Mouse (Mus musculus) kidney, postnatal 14 days (tissue): ENCODE data around the gene Arhgdib.

Experiments used
- DNase-seq: peaks from one replicate; pipeline ENCODE4 v3.0.0; 2022; ENCODE audit warnings: mixed read lengths

Arhgdib gene

DNA sequence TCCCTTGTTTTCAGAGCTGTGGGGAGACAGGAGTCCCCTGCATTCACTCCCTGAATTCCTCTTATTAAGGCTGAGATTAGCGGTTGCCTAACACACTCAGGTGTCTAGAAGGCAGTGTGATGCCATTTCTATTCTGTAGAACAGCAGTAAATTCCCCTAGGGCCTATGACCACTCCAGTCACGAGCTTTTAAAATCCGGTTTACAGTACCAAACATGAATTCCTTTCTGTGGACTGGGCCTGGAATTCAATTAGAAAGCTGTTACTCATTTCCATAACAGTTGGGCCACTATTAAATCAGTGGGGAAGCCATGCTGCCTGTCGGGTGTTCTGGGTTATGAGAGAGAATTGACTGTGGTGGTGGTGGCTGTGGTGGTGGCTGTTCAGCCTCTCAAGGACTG lies 6.0 kb upstream of the Arhgdib start:
- no peak for DNase-seq

DNA sequence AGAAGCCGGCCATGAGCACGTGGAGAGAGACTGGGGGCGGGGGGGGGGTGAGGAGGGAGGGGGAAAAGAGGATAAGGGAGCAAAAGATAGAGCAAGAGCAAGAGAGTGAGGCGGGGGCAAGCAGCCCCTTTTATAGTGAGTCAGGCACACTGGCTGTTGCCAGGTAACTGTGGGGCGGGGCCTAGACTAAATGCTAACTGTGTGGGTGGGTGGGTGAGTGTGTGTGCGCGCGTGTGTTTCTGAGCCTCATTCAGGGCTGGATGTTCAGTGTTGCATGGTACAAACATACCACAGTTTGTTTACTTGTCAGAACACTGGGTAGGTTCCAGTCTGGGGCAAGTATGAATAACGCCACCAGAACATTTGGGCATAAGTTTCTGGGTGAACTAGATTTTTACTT lies 5.2 kb upstream of the Arhgdib start:
- no peak for DNase-seq

DNA sequence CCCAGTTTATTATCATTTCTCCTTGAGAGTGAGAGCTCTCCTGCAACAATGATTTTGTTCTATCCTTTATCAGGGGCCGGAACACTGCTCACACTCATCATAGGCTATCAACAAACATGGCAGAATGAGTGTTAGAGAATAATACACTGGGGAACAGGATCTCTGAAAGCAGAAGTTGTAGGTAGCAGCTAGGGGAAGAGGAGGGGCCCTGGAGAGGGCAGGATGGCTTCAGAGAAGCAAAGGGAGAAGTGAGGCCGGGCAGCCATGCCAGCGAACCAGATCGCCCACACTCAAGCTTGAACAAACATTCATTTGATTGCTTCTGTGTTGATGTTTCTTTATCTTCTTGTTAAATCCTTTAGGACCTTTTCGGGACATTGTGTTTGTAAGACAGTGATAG lies 4.5 kb upstream of the Arhgdib start:
- no peak for DNase-seq

DNA sequence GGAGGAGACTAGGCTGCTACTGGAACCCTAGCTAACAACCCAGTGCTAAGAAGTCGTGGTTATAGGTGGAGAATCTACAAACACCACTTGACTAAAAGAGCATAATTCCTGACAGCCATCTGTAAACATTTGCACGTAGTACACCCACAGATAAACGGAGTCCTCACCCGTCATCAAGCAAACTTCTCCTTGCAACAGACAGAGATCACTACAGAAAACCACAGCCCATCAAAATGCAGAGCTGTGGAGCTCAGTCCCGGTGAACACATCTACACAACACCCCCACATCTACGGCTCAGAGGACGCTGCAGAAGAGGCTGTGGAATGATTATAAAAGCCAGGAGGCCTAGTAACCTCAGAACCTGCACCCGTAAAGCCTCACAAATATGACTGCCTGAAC lies 2.8 kb upstream of the Arhgdib start:
- DNase-seq = no peak

DNA sequence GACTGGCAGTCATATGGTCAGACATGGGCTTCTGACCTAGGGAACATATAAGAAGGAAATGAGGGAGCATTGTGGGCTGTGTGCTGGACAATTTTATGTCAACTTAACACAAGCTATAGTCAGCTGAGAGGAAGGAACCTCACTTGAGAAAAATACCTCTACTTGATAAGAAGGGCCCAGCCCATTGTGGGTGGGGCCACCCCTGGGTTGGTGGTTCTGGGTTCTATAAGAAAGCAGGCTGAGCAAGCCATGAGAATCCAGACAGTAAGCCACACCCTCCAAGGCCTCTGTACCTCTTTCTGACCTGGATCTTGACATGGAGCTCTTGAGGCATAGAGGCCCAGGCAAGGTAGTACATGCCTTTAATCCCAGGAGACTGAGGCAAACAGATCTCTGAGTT lies 1.7 kb upstream of the Arhgdib start:
- no peak for DNase-seq

DNA sequence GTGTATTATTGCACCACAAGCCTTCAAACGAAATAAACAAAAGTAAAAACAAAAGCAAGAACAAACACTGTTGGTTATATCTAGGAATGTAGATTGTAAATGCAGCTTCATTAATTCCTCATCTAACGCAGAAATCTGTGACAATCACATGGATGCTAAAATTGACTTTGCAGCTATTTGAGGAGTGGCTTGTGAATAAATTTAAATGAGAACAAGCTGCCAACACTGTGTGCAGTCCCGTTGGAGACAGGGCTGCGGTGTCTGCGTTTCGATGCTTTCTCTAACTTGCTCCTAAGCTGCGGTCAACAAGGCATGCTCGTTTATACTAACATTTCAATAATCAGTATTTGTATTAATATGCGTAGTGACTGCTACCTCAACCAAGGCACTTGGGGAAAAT lies 581 bp upstream of the Arhgdib start:
- DNase-seq = no peak

DNA sequence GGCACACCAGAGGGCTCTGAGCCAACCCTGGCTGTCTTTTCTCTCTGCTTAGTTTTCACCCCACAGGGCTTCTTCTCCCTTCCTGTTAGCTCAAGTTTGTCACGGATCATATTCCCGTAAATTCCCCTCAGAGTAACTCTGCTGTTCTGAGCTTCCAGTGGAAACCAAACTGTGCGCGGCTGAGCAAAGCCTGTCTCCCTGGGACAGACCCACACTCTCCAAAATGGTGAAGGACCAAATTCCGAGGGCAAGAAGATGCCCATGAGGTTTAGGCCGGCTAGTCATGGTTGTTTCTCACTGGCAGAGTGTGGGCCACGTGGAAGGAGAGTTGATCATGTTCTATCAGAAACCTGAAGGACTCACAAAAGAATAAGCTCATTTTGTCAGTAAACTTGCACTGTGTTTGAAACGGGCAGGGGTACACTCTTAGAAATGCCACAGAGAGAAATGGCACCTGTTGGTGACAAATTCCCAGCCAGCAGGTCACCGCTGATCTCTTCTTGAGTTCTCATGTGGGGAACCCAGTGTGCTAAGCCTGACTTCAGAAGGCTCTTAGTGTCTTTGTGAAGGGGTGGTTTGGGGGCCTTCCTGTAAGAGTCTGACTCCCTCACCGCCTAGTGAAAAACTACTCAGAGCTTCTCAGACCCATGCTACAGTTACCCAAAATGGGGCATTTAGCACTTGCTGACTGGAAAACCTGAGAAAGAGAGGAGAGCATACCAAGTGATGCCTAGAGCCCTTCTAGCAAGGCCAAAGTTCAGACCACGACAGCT lies 1.3 kb downstream of the Arhgdib start:
- DNase-seq = no peak

DNA sequence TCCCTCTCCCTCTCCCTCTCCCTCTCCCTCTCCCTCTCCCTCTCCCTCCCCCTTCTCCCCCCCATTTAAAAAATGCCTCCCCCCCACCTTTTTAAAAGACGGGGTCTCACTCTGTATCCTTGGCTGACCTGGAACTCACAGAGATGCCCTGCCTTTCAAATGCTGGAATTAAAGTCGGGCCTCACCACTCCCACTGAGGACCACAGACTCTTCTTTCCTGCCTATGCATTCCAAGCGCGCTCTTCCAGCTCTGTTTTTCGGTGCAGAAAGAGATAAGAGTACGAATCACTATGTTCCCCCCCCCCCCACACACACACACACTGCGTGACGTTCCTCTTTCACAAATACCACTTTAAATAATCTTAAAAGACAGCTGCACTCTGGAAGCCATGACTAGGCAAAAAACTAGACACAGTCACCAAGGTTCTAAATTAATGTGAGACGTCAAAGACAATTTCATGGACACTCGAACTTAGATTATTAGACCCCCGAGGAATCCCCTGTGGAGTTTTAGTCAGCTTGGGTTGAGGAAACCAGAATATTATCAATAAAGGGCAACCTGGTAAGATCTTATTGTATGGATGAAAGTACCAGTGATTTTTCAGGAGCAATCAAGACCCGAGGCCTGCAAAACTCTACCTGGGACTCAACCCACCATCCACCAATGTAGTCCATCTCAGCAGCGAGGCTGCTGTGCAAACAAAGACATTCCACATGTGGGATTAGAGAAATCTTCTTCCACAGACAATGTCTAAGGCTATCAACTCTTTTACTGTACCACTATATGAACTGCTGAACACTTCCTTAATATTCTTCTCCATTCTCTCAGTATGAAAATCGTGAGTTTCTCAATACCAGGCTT lies 2.1 kb downstream of the Arhgdib start:
- no peak for DNase-seq

DNA sequence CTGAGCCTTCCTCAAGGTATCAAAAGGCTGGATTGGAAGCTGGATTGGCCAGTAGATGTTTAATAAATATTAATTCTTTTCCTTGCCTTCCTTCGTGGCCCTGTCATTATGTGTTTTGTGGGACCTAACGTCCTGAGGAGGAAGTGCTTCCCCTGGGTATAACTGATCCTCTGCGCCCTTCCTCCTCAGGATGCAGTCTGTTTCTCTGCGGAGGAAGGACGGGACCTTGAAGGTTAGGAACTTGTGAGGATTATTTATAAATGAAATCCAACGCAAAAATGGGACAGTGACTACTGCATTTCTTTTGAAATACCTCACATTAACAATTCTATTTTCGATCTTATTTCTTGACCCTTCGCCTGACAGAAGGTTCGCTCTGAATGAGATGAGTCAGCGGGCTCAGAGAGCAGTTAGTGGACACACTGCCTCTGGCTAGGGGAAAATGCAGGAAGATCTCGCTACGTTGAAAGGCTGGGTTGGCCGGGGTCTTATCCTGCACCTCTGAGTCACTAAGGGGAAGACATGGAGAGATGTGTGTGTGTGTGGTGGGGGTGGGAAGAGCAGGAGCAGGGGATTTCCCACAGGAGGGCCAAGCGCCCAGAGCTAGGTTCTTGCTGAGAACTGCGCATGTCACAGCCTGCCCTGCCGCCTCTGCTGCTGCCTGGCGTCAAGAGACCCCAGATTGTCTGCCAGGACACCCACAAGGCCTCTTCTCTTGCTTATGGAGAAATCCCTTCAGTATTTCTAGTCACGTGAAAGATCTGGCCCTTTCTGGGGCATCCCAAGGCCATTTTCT lies 3.2 kb downstream of the Arhgdib start:
- DNase-seq = no peak

DNA sequence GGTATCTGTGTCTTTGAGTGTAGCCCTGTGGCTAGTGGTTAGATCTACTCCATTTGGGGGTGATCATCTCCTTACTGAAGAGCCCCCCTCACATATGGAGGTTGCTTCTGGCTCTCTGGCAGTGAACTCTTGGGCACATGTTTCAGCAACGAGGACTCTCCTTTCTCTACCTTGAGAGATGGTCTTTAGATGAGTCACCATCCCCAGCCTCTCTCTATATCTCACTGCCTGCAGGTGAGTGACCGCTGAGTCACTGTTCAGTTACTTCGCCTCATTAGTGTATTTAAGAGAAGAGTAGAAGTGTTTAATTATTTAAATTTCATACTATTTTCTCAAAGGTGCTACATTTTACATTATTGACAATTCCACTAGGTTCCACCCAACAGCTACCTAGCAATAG lies 4.6 kb downstream of the Arhgdib start:
- DNase-seq = no peak

DNA sequence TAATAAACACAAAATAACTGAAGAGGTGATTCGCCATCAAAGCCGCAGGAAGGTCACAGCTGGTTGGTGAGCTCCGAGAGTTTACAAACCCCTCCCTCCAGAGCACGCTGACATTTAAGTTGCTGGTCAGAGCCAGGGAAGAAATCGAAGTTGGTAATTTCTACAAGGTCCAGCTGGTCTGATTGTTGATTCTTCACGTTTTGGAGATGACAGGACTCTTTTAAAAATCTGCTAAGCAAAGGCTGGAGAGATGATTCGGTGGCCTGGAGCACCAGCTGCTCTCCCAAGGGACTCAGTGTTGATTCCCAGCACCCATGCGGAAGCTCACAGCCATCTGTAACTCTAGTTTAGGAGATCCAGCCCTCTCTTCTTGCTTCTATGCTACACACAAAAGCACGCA lies 5.3 kb downstream of the Arhgdib start:
- no peak for DNase-seq

DNA sequence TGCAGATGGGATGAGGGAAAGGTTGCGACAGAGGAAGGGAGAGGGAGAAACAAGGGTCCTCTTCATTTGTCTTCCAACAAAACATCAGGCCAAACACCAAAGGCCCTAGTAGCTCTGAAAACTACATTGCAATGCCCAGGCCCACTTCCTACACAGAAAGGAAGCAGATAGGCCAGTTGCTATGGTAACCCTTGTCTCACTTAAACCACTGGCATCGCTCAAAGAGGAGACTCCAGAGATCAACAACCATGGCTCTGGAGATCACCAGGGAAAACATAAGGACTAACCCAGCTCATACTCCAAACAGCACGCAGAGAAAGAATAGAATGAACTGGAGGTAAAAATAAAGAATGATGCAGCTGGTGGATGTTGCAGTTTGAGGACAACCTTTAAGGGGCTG lies 6.5 kb downstream of the Arhgdib start:
- DNase-seq = no peak

DNA sequence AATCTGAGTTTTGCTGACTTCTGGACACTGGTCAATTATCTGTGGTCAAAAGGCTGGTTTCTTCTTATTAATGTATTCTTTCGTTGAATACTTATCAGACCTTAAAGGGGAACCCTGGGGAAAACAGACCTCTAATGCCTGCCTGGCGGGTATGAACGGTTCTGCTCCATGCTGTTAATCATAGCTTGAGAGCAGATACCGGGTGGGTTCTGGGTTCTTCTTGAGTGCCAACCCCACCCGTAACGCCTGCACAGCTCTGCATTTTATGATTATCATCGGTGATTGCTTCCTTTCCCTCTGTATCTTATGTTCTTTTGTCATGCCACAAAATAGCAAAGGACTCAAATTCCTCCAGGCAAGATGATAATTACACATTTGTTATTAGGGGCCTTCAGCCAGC lies 7.6 kb downstream of the Arhgdib start:
- DNase-seq = no peak

DNA sequence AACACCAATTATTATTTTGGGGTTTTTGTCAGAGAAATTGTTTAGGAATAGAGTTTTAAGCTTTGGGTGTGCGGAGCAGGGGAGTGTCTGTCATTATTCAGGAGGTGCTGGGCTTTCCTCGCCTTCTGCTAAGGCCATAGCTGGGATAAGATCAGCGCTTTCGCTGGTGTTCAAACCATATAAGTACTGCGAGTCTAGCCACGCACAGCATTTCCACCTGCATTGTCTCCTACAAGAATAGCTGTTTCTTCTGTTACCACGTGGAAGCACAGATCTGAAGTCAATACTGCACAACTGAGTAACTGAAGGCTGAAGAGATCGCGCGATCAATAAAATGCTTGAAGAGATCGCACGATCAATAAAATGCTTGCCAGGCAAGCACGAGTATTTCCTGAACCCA lies 10.5 kb downstream of the Arhgdib start:
- no peak for DNase-seq

DNA sequence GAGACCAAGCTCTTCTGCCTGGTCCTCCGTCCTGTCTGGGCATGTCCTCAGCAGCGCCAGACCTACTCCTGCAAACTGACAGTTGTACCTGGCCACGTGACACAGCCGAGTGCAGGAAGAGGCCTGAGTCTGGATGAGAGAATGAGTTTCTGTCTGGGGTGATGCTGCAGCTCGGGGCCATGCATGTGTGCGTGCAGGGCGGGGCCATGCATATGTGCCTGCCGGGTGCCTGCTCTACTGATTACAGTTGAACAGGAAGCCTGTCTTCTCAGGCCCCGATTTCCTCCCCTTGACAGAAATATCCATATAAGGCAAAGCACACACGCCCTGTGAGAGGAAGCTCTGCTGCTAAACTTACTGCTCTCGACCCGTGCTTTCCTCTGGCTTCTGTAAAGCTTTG lies 11.0 kb downstream of the Arhgdib start:
- DNase-seq = peak; percentile 72

DNA sequence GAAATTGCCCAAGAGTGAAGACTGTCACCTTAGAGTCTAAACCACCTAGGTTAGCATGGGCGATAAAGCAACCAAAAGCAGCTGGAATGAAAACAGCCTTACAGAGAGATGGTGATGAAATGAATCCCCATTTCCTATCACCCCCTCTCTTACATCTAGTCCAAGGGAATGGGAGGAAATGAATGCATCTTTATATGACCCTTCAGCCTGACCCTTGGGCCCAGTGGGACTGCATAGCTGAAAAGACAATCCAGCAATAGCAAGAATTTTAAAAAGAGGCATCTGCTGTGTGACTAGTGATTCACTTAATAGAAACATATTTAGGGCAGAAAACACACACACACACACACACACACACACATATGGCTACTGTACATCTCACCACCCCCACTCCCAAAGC lies 14.1 kb downstream of the Arhgdib start:
- DNase-seq = peak; percentile 44

DNA sequence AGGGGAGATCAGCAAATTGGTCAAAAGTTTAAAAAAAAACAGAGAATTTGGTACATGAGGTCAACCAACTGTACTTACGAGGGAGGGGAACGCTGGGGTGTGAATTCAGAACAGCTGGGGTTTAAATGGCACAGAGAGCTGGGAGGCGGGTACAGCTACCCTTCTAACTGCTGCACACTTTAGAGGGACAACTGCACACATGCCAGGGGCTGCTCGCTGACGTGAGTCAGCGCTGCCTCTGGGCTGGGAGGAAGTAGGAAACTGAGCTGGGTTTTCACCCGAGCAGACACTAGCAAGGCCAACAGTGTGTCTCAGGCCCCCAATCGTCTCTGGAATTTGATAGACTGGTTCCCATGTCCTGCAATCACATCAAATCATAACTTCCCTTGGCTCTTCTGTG lies 16.6 kb downstream of the Arhgdib start:
- no peak for DNase-seq

DNA sequence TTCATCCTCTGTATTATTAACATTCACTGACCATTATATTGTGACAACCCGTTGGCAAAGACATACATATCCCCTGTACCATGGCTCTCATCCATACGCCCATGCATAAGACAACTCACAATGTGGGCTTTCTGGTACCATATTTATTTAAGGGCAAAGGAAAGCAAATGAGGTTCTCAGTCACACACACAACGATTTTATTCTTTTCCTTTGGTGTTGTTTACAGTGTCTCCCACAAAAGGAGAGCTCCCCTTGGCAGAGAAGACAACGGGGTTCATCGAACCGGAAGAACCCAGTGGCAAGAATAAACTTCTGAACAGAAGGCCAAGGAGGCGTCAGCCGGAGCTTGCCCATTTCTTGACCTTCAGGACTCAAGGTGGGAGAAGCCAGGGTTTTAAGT lies 18.2 kb downstream of the Arhgdib start, which contains the start of gene Pde6h:
Gene Pde6h (plus strand): TSS at position 301 of the 400 bp plus-strand sequence.
- no peak for DNase-seq

DNA sequence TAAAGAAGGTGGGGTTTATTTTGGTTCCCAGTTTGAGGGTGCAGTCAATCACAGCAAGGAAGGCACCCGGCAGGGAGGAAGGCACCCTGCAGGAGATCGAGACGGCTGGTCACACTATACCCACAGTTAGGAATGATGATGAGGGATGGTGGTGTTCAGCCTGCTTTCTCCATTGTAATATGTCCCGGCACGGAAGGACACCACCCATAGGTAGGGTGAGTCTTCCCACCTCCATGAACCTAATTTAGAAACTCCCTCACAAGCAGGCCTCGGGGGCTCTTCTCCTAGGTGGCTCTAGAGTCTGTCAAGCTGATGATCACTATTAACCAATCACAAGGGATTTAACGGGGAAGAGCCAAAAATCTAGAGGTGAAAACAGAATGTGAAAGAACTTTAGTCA lies 18.8 kb downstream of the Arhgdib start:
- no peak for DNase-seq

DNA sequence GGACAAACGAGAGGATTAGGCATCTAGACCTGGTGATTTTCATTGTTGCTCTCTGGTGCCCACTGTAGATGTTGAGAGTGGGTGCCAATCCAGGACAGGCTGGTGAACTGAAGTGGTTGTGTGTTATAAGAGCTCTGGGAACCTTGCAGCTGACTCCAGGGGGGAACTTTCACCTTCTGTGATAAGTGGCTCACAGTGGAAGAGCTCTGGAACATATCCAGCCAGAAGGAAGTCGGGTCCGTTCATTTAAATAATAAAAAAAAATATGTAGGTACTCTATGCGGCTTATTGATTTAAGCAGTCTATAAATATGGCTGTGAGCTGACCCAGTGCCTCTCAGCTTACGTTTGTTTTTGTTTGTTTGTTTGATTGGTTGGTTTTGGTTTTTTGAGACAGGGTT lies 19.6 kb downstream of the Arhgdib start, which contains the start of gene Erp27:
Gene Erp27 (minus strand): TSS at position 101 of the 400 bp plus-strand sequence.
- no peak for DNase-seq

DNA sequence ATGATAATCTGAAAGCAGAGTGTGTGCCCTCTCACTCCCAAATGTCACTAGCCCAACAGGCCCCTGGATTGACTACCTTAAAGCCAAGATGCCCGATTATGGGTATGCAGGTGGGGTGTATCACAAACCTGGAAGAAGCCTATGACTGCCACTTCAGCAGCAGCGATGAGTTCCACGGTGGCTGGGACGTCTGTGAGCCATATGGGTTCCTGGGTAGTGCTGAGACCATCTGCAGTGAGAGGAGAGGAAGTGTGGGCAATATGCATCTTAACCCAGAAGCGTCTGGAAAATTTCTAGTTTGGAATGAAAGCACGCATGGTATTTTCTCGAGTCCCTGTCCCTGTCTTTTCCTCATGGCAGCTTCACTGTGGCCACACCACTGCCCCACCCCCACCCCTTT lies 20.1 kb downstream of the Arhgdib start:
- no peak for DNase-seq

DNA sequence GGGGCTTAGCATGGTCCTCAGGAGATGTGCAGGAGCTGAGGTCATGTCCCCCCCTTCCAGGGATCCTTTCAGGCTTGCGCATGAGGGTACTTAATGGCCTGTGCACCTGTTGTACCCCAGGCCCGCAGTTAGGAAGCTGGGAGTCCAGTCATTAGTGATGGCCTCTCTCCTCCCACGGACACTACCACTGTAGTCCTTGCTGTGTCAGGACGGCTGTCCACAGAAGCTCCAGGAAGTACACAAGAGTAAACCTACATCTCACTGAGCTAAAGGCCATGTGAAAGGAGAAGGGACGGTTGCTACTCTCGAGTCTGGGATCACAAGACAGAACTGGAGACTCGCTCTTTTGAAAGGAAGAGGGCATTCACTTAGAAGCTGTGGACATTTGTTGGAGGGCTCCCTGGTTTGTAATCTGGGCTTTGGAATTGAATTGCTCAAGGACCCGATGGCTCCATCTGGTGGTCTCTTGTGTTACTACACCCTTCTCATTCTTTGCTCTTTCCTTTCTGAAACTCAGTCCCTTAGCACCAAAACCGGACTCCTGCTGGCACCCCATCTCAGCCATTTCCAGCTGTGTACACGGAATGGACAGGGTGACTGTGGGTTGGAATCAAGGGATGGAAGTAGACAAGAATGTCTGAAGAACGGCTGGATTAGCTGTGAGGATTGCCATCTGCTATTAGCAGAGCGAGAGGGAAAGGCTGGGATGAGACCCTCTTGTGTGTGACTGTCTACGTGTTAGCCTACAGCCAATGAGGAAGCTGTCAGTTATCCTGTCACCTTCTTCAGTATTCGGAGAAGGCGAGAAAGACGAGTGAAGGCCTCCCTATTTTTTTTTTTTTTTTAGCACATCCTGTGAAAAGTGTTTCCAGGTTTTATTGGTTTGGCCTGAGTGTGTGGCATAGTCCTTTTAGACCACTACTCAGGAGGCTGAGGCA lies 21.1 kb downstream of the Arhgdib start:
- DNase-seq = peak; percentile 86
